Mouse (Mus musculus): ENCODE measurements around the gene 9130213A22Rik.

DNA sequence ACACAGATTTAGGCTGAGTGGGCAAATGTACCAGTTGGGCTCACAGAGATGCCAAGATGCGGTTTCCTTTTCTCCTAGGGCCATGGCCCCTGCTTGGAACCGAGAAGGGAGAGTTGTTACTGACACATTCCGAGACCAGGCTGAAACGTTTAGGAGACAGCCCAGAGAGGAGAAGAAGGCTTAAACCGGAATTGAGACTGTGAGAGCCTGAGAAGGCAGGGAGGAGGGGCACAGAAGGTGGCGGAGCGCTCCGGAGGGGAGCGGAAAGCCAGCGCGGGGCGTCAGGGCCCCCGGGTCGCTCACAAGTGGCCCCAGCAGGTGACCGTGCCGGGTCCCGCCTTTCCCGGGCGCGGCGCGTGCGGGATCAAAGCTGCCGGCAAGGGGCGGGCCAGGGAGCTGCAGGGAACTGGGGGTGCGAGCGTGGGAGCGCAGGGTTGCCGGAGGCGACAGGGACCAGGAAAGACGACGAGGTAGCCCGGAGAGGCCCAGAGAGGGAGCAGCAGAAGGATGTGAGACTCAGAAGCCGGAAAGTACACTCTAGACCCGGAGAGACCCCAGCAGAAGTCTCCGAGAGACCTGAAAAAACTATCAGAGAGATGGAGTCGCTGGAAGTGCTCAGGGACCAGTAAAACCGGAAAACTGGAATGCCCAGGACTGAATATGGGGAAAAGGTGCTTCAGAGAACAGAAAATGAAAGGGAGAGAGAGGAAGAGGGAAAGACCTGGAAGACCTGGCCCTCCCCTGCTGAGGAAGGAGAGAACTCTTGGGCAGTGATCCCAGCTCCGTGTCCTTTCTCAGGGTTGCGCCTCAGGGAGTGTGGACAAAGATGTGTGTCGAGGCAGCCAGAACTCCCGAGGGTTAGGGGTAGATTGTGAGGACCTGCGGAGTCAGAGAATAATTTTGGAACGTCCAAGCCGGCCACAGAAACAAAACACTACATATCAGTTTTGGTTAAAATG is 4.4 kb downstream of the 9130213A22Rik start:
- TF ChIP-seq USF1 (IDR thresholded peaks at IDR 0.05; ENCODE audit: low read depth, low read length) (no peak), TAL1 (IDR thresholded peaks at IDR 0.05; ENCODE audit: low read length) (no peak), CTCF (IDR thresholded peaks at IDR 0.05 in 2 of 3, conservative IDR thresholded peaks at IDR 0.05 in 1 of 3; ENCODE audit: control insufficient read depth in 1 of 3, insufficient read depth in 1 of 3, low read depth in 2 of 3, low read length in 3 of 3, poor library complexity in 1 of 3, severe bottlenecking in 1 of 3) (no peak), MAFK (IDR thresholded peaks at IDR 0.05; ENCODE audit: borderline replicate concordance, low read depth, low read length) (no peak), CHD2 (IDR thresholded peaks at IDR 0.05; ENCODE audit: low read length) (no peak), GATA1 (IDR thresholded peaks at IDR 0.05; ENCODE audit: low read depth, low read length) (no peak), POLR2A (IDR thresholded peaks at IDR 0.05; ENCODE audit: control insufficient read depth in 1 of 2, insufficient read depth in 1 of 2, low read depth in 1 of 2, low read length in 2 of 2, poor library complexity in 1 of 2) (0 out of 4 replicates have a peak, but pooled peaks of 1 of the 2 experiments have one; percentile 53), MXI1 (IDR thresholded peaks at IDR 0.05; ENCODE audit: low read depth, low read length) (peak; percentile 35; the same call in 1 of the 2 replicates), ZNF384 (IDR thresholded peaks at IDR 0.05; ENCODE audit: low read depth, low read length) (no peak), MEF2A (IDR thresholded peaks at IDR 0.05; ENCODE audit: extremely low read depth, insufficient replicate concordance, low read depth, low read length, poor library complexity, severe bottlenecking) (no peak), TBP (IDR thresholded peaks at IDR 0.05; ENCODE audit: low read depth, low read length) (no peak), NRF1 (IDR thresholded peaks at IDR 0.05; ENCODE audit: insufficient read depth, low read depth, low read length, poor library complexity, severe bottlenecking) (no peak), EP300 (IDR thresholded peaks at IDR 0.05; ENCODE audit: low read depth in 1 of 2, low read length in 2 of 2) (no peak), MAX (IDR thresholded peaks at IDR 0.05; ENCODE audit: low read length) (peak; percentile 53; the same call in 1 of the 2 replicates)

Data from MEL (cell line).